Mouse (Mus musculus) heart, embryonic 11.5 days (tissue): ENCODE measurements around the gene Anapc15-ps. TPM values are rescaled to one million over a fixed set of nuclear protein-coding genes. Genes with fewer than 3 reads are reported as not detected.

ENCODE experiments used
- ATAC-seq: fragments of 200-750 bp; cut with Nextera tagmentation; replicated peaks from 2 replicates; pipeline ENCODE4 v1.8.0; 2017; ENCODE audit warnings: moderate library complexity; ENCODE audit not compliant: insufficient number of reproducible peaks, low FRiP score, low TSS enrichment
- H3K27ac ChIP-seq: fragments of 300-500 bp; sonication (generic); 2 replicates; pipeline ENCODE4 v1.5.1; 2014; ENCODE audit warnings: mild to moderate bottlenecking, low read depth, low read length
- H3K27me3 ChIP-seq: fragments of 300-500 bp; sonication (generic); 2 replicates; pipeline ENCODE4 v1.6.1; 2014; ENCODE audit warnings: mild to moderate bottlenecking, low read length, mixed read lengths; ENCODE audit not compliant: control insufficient read depth, insufficient read depth
- H3K36me3 ChIP-seq: fragments of 300-500 bp; sonication (generic); 2 replicates; pipeline ENCODE4 v1.6.1; 2014; ENCODE audit warnings: mild to moderate bottlenecking, low read length, moderate library complexity, mixed read lengths; ENCODE audit not compliant: control insufficient read depth, insufficient read depth
- H3K4me1 ChIP-seq: fragments of 300-500 bp; sonication (generic); 2 replicates; pipeline ENCODE4 v1.6.1; 2014; ENCODE audit warnings: low read length; ENCODE audit not compliant: control insufficient read depth, insufficient read depth
- H3K4me2 ChIP-seq: fragments of 300-500 bp; sonication (generic); 2 replicates; pipeline ENCODE4 v1.6.1; 2014; ENCODE audit warnings: mild to moderate bottlenecking, moderate library complexity
- H3K4me3 ChIP-seq: fragments of 300-500 bp; sonication (generic); 2 replicates; pipeline ENCODE4 v1.5.1; 2014; ENCODE audit warnings: low read depth, low read length
- H3K9ac ChIP-seq: fragments of 300-500 bp; sonication (generic); 2 replicates; pipeline ENCODE4 v1.6.1; 2014; ENCODE audit warnings: mild to moderate bottlenecking, low read depth, low read length, moderate library complexity
- H3K9me3 ChIP-seq: fragments of 300-500 bp; sonication (generic); replicated peaks from 2 replicates; pipeline ENCODE4 v1.6.1; 2016; ENCODE audit warnings: low read length; ENCODE audit not compliant: control insufficient read depth
- WGBS: fragments of 180-500 bp; shearing (Covaris S2); extraction: QIAGEN DNeasy Blood & Tissue Kit; methylation state at CpG from one replicate; pipeline ENCODE4 v1.1.7; 2014; ENCODE audit not compliant: insufficient replicate concordance; 5-methylcytosine and 5-hydroxymethylcytosine counted together
- polyA plus RNA-seq: library from polyadenylated mRNA; unstranded; fragments of >200 nt; fragmentation: Nextera tagmentation; extraction: Ambion mirVana; gene quantifications from 2 replicates; pipeline ENCODE4 v1.2.1, GENCODE M21; 2014

Gene Anapc15-ps
- polyA plus RNA-seq, 1 experiment from 2014 or later: not detected

DNA sequence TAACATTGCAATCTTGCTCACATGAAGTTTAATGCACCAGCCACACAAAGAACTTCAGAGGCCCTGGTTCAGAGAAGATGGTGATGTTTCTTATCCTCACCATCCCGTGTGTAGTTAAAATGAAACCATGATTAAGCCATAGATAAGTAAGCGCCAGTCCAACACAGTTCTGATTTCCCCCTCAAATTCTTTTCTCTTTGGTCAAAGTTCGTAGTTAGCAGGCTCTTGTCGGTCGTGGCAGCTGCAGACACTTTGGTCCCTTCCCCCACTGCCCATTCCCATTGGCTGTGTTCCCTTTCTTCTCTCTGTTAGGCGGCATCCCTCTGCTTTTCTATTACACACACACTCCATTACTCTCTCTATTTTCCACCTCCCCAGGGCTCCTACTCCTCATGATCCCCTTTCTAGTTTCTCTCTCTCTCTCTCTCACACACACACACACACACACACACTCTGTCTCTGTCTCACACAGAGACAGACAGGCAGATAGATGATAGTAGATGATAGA is 14.4 kb downstream of the Anapc15-ps start:
- Histone ChIP-seq H3K36me3 (no peaks in the 10 kb centered on the region), H3K9me3 (no peaks in the 10 kb centered on the region), H3K4me1 (no peaks in the 10 kb centered on the region), H3K27ac (no peak overlapping the region), H3K9ac (no peak overlapping the region), H3K27me3 (no peaks in the 10 kb centered on the region), H3K4me3 (no peak overlapping the region), H3K4me2 (no peak overlapping the region)
- ATAC-seq: no peak
- 45% methylated on average over 6 of the region's 6 CpGs for WGBS

DNA sequence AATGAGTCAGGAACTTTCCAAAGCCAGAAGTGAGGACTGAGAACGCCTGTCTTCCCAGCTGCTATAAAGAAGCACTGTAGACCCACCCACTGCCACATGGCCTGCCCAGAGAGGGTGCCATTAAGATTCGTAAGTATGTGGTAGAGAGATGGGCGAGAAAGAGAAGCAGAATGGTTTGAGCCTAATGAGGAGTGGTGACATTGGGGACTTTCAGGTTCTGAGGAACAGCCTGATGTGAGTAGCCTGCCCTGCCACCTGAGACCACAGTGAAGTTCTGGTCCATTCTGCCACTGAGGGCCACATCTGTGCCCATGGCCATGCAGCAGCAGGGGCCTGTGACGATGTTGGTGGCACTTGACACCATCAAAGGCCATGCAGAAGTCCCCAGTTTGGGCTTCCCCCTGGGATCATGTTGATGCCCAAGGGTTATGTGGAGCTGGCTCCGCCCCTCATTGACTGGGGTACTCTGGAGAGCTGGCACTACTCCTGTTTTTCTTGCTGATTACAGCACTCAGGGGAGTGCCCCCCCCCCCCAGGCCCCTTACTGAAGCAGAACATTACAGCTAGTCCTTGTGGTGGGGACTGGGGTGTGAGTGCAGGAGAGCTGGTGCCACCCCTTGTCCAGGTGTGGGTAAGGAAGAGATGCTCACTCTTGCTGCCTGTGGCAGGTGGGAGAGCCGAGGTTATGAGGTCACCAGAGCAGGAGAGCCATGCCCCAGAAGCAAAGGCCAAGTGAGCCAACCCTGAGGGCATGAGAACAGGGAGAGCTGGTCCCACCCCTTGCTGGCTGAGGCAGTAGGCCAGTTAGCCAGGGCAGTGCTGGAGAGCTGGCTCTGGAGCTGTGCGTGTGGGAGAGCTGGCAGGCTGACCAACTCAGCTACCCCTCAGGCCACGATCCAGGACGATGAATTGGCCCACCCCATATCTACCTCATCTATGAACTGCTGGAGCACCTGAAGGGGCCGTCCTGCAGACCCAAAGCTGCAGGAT is 16.7 kb downstream of the Anapc15-ps start:
- H3K9me3 ChIP-seq: no peaks in the 10 kb centered on the region
- no peaks in the 10 kb centered on the region for H3K4me1 ChIP-seq
- no peaks in the 10 kb centered on the region for H3K27me3 ChIP-seq
- no peak overlapping the region for H3K4me3 ChIP-seq
- no peak overlapping the region for H3K27ac ChIP-seq
- no peak; the same call in 1 of the 2 replicates for ATAC-seq
- H3K36me3 ChIP-seq: no peaks in the 10 kb centered on the region
- H3K9ac ChIP-seq: no peak overlapping the region
- WGBS: 79% methylated on average over 10 of the region's 10 CpGs
- no peak overlapping the region for H3K4me2 ChIP-seq

DNA sequence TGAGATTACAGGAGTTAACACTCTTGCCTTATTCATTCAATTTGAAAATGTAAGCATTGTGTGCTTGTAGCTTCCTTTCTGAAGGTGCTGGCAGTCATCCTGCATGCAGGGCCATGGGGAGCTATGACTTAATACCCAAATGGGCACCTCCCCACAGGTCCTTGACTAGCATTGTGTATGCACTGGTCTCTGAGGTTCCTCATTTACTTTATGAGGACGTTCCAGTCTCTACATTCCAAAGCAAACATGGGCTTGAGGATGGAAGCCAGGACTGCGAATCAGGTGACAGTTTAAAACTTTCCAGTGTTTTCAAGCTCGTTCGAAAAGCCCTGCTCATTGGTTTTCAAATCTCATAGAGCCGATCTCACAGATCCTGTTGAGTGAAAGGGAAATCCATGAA is 21.1 kb downstream of the Anapc15-ps start:
- ATAC-seq: no peak
- no peaks in the 10 kb centered on the region for H3K27me3 ChIP-seq
- 0 out of 2 replicates have a peak, but pooled peaks cover under 1% of the 10 kb centered on the region for H3K4me1 ChIP-seq
- no peak overlapping the region for H3K27ac ChIP-seq
- no peak overlapping the region for H3K4me3 ChIP-seq
- no peak overlapping the region for H3K4me2 ChIP-seq
- no peaks in the 10 kb centered on the region for H3K9me3 ChIP-seq
- H3K36me3 ChIP-seq: no peaks in the 10 kb centered on the region
- WGBS: 83% methylated on average over 5 of the region's 5 CpGs
- H3K9ac ChIP-seq: no peak overlapping the region

- no peak for ATAC-seq
- Histone ChIP-seq H3K4me2 (no peak overlapping the region), H3K9ac (no peak overlapping the region), H3K9me3 (no peaks in the 10 kb centered on the region), H3K27ac (no peak overlapping the region), H3K4me3 (no peak overlapping the region), H3K36me3 (no peaks in the 10 kb centered on the region), H3K27me3 (no peaks in the 10 kb centered on the region), H3K4me1 (0 out of 2 replicates have a peak, but pooled peaks cover 4% of the 10 kb centered on the region)
- 91% methylated on average over 11 of the region's 11 CpGs for WGBS
Measured at GRCm38 (mm10) chr10:95648326-95648888, 24.8 kb downstream of the Anapc15-ps start.

DNA sequence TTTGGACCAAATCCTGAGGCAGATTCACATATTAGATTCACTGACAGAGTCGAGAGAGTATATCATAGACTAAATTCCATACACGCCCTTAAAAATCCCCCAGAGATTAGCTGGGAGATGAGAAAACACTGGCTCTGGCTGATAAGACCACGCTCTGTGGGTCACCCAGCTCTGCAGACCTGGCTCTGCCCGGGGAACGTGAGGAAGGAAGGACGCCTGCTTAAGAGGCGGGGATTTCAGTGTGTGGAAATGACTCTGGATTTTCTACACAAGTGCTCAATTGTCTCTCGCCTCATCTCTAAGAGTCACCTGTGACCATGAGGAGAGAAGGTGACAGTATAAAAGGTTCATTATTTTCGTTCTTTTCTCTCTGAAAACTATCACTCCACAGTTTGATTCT is 26.1 kb downstream of the Anapc15-ps start:
- H3K27ac ChIP-seq: no peak overlapping the region
- no peak overlapping the region for H3K4me3 ChIP-seq
- H3K4me2 ChIP-seq: peak overlapping the region; percentile 7; the same call in 1 of the 2 replicates
- 0 out of 2 replicates have a peak, but pooled peaks cover 4% of the 10 kb centered on the region for H3K4me1 ChIP-seq
- no peaks in the 10 kb centered on the region for H3K27me3 ChIP-seq
- ATAC-seq: no peak
- H3K9me3 ChIP-seq: no peaks in the 10 kb centered on the region
- no peaks in the 10 kb centered on the region for H3K36me3 ChIP-seq
- 31% methylated on average over 9 of the region's 9 CpGs for WGBS
- H3K9ac ChIP-seq: no peak overlapping the region

- ATAC-seq: no peak
- H3K4me2 ChIP-seq: no peak overlapping the region
- H3K4me3 ChIP-seq: no peak overlapping the region
- no peak overlapping the region for H3K27ac ChIP-seq
- WGBS: 85% methylated on average over 10 of the region's 10 CpGs
- H3K9ac ChIP-seq: no peak overlapping the region
- H3K27me3 ChIP-seq: no peaks in the 10 kb centered on the region
- no peaks in the 10 kb centered on the region for H3K9me3 ChIP-seq
- H3K4me1 ChIP-seq: 0 out of 2 replicates have a peak, but pooled peaks cover 4% of the 10 kb centered on the region
- no peaks in the 10 kb centered on the region for H3K36me3 ChIP-seq
Measured at GRCm38 (mm10) chr10:95646576-95646975, 26.7 kb downstream of the Anapc15-ps start.

GRCm38 (mm10) chr10:95643696-95644360 is 29.4 kb downstream of the Anapc15-ps start:
- no peaks in the 10 kb centered on the region for H3K27me3 ChIP-seq
- ATAC-seq: no peak
- H3K36me3 ChIP-seq: no peaks in the 10 kb centered on the region
- WGBS: 53% methylated on average over 6 of the region's 6 CpGs
- 0 out of 2 replicates have a peak, but pooled peaks cover 4% of the 10 kb centered on the region for H3K4me1 ChIP-seq
- H3K4me3 ChIP-seq: no peak overlapping the region
- H3K27ac ChIP-seq: no peak overlapping the region
- H3K9ac ChIP-seq: no peak overlapping the region
- no peak overlapping the region for H3K4me2 ChIP-seq
- H3K9me3 ChIP-seq: no peaks in the 10 kb centered on the region

DNA sequence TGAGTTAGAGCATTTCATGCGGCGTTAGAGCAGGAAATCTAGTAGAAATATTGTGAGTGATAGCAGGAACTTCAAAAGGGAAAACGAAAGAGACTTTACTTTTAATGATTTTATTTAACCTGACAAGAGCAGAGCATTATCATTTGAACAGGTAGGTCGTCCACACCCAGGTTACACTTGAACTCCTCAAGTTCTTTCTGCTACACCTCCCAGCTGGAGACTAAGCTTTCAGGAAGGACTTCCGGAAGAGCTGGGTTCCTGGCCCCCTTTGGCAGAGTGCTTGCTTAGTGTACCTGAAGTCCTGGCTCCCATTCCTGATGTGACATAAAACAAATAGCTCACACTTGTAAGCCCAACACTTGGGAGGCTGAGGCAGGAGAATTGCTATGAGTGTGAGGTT is 30.2 kb downstream of the Anapc15-ps start:
- WGBS: 68% methylated on average over 5 of the region's 5 CpGs
- ATAC-seq: no peak
- no peaks in the 10 kb centered on the region for H3K27me3 ChIP-seq
- no peak overlapping the region for H3K4me2 ChIP-seq
- no peak overlapping the region for H3K27ac ChIP-seq
- no peaks in the 10 kb centered on the region for H3K9me3 ChIP-seq
- H3K36me3 ChIP-seq: no peaks in the 10 kb centered on the region
- 0 out of 2 replicates have a peak, but pooled peaks cover 4% of the 10 kb centered on the region for H3K4me1 ChIP-seq
- H3K9ac ChIP-seq: no peak overlapping the region
- H3K4me3 ChIP-seq: no peak overlapping the region
